Mouse (Mus musculus) olfactory bulb, adult 2 months (tissue): ENCODE results near the gene Zw10.

ENCODE experiments used
- CTCF ChIP-seq: fragments of 200-500 bp; IDR thresholded peaks from 2 replicates; pipeline ENCODE4 v1.5.1; 2012; ENCODE audit warnings: low read depth, mild to moderate bottlenecking, low read length, moderate library complexity; ENCODE audit not compliant: insufficient read depth
- POLR2A ChIP-seq: fragments of 200-500 bp; IDR thresholded peaks from 2 replicates; pipeline ENCODE4 v1.6.1; 2012; ENCODE audit warnings: mild to moderate bottlenecking, low read depth, low read length, moderate library complexity; ENCODE audit not compliant: insufficient read depth

GRCm38 (mm10) chr9:49034764-49035163, 20.6 kb upstream of the Zw10 start:
- TF ChIP-seq POLR2A (no peak), CTCF (no peak)
